ENCODE assay signal across 19 mouse cellular contexts in genomic region chr6:86314011-86314410, GRCm38 (mm10).
"Had no signal": no experiment of that assay in that cellular context is flagged by ENCODE, and none has a peak within 500 bp of the region (broad histone marks: within the 10 kb centered on the region; RNA-seq: fewer than 3 reads in every experiment).

No protein-coding gene starts in this region.

- H3K4me1 ChIP-seq: liver, embryonic 15.5 days; midbrain, embryonic 15.5 days; neural tube, embryonic 13.5 days had no signal

- H3K9ac ChIP-seq: intestine, embryonic 15.5 days; limb, embryonic 13.5 days; liver, embryonic 15.5 days; midbrain, embryonic 15.5 days; neural tube, embryonic 13.5 days; stomach, embryonic 15.5 days had no signal

- H3K36me3 ChIP-seq: intestine, embryonic 15.5 days; limb, embryonic 13.5 days; liver, embryonic 15.5 days; midbrain, embryonic 15.5 days; neural tube, embryonic 13.5 days; stomach, embryonic 15.5 days had no signal

- DNase-seq: kidney, adult 2 months; kidney, postnatal 36 days; lung, adult 2 months; lung, postnatal 36 days; retina, postnatal 1 day; right cerebral cortex, postnatal 4 days; spleen, adult 18-20 months; thymus, adult 2 months; thymus, postnatal 25 days had no signal

- H3K27me3 ChIP-seq: intestine, embryonic 15.5 days; limb, embryonic 13.5 days; liver, embryonic 15.5 days; midbrain, embryonic 15.5 days; neural tube, embryonic 13.5 days; stomach, embryonic 15.5 days had no signal

- ATAC-seq: intestine, embryonic 15.5 days; lung, postnatal 0 days; midbrain, embryonic 15.5 days had no signal

- H3K4me2 ChIP-seq: intestine, embryonic 15.5 days; limb, embryonic 13.5 days; liver, embryonic 11.5 days; liver, embryonic 15.5 days; midbrain, embryonic 11.5 days; midbrain, embryonic 15.5 days; neural tube, embryonic 13.5 days; stomach, embryonic 15.5 days had no signal

- H3K4me3 ChIP-seq: intestine, embryonic 15.5 days; layer of hippocampus, adult 2 months; limb, embryonic 13.5 days; liver, embryonic 15.5 days; midbrain, embryonic 15.5 days; neural tube, embryonic 13.5 days; stomach, embryonic 15.5 days had no signal

- H3K9me3 ChIP-seq: intestine, embryonic 15.5 days; limb, embryonic 13.5 days; liver, embryonic 15.5 days; midbrain, embryonic 15.5 days; neural tube, embryonic 13.5 days; stomach, embryonic 15.5 days had no signal

- H3K27ac ChIP-seq: intestine, embryonic 15.5 days; layer of hippocampus, adult 2 months; limb, embryonic 13.5 days; liver, embryonic 15.5 days; midbrain, embryonic 15.5 days; neural tube, embryonic 13.5 days; stomach, embryonic 15.5 days had no signal
